Mouse (Mus musculus) CH12.LX (cell line): Measurements from ENCODE around the gene Numa1. TPM values are rescaled to one million over a fixed set of nuclear protein-coding genes. Genes with fewer than 3 reads are reported as not detected.

ENCODE experiments used
- DNase-seq: peaks from one replicate; pipeline ENCODE4 v3.0.0-alpha.2; 2013; ENCODE audit errors: extremely low read depth
- H3K27ac ChIP-seq: 2 replicates; pipeline ENCODE4 v1.5.1; 2012; ENCODE audit warnings: low read depth, mild to moderate bottlenecking, control low read depth, moderate library complexity; ENCODE audit not compliant: insufficient read depth
- H3K27me3 ChIP-seq: replicated peaks from 2 replicates; pipeline ENCODE3; 2012; ENCODE audit warnings: inconsistent platforms
- H3K36me3 ChIP-seq, 2 experiments: replicated peaks in 1 of 2; 2 replicates each; pipeline versions ENCODE3 to v1.6.1; 2012; ENCODE audit warnings: inconsistent platforms in 1 of 2, low read length in 1 of 2, mild to moderate bottlenecking in 1 of 2, mixed read lengths in 1 of 2, moderate library complexity in 1 of 2; ENCODE audit not compliant: control insufficient read depth in 1 of 2, insufficient read depth in 1 of 2
- H3K4me1 ChIP-seq, 2 experiments: 2 replicates each; pipeline ENCODE4 v1.6.1; 2012; ENCODE audit warnings: inconsistent platforms in 1 of 2, moderate library complexity in 1 of 2; ENCODE audit not compliant: insufficient read depth in 2 of 2, control insufficient read depth in 1 of 2
- H3K4me2 ChIP-seq: 2 replicates; pipeline ENCODE4 v1.6.1; 2012; ENCODE audit warnings: low read depth, mild to moderate bottlenecking, control low read depth; ENCODE audit not compliant: poor library complexity, insufficient read depth, severe bottlenecking
- H3K4me3 ChIP-seq, 3 experiments: fragments of 150-350 bp in 1 of 3; sonication (generic) in 1 of 3; replicated peaks in 1 of 3; 2 replicates each; pipeline versions ENCODE3 to v1.5.1; 2011 to 2012; ENCODE audit warnings: low read depth in 2 of 3, low read length in 2 of 3, mild to moderate bottlenecking in 2 of 3, moderate library complexity in 2 of 3, control low read depth in 1 of 3, improper control_type of control experiment in 1 of 3, inconsistent platforms in 1 of 3, mixed read lengths in 1 of 3; ENCODE audit not compliant: poor library complexity in 1 of 3
- H3K79me2 ChIP-seq: replicated peaks from 2 replicates; pipeline ENCODE4 v1.6.1; 2012; ENCODE audit warnings: mild to moderate bottlenecking, moderate library complexity; ENCODE audit not compliant: control insufficient read depth, poor library complexity, insufficient read depth, severe bottlenecking; ENCODE audit errors: extremely low read depth
- H3K9ac ChIP-seq: 2 replicates; pipeline ENCODE4 v1.6.1; 2012; ENCODE audit warnings: low read depth, mild to moderate bottlenecking, control low read depth, moderate library complexity; ENCODE audit not compliant: insufficient read depth
- H3K9me3 ChIP-seq: replicated peaks from 2 replicates; pipeline ENCODE3; 2012; ENCODE audit warnings: low read length, inconsistent platforms, mixed read lengths
- CHD1 ChIP-seq: IDR thresholded peaks from 2 replicates; pipeline ENCODE4 v1.6.1; 2012; ENCODE audit warnings: low read depth, low read length, improper control_type of control experiment, inconsistent platforms
- CHD2 ChIP-seq: IDR thresholded peaks from 2 replicates; pipeline ENCODE4 v1.6.1; 2011; ENCODE audit warnings: low read length, improper control_type of control experiment
- CTCF ChIP-seq, 2 experiments: IDR thresholded peaks in 1 of 2; conservative IDR thresholded peaks in 1 of 2; 2 replicates each; pipeline ENCODE4 v1.5.1; 2011 to 2012; ENCODE audit warnings: low read depth in 2 of 2, low read length in 2 of 2, improper control_type of control experiment in 1 of 2, inconsistent platforms in 1 of 2, mild to moderate bottlenecking in 1 of 2, moderate library complexity in 1 of 2
- E2F4 ChIP-seq: IDR thresholded peaks from 2 replicates; pipeline ENCODE4 v1.6.1; 2011; ENCODE audit warnings: low read depth, low read length, improper control_type of control experiment; ENCODE audit not compliant: insufficient replicate concordance
- ETS1 ChIP-seq: conservative IDR thresholded peaks from 2 replicates; pipeline ENCODE4 v1.6.1; 2012; ENCODE audit warnings: low read depth, mild to moderate bottlenecking, inconsistent platforms, low read length, improper control_type of control experiment, moderate library complexity
- GABPA ChIP-seq: IDR thresholded peaks from 2 replicates; pipeline ENCODE4 v1.6.1; 2012; ENCODE audit warnings: low read depth, low read length, improper control_type of control experiment, inconsistent platforms; ENCODE audit not compliant: insufficient replicate concordance
- HCFC1 ChIP-seq: IDR thresholded peaks from 2 replicates; pipeline ENCODE4 v1.6.1; 2012; ENCODE audit warnings: low read depth, mild to moderate bottlenecking, inconsistent platforms, low read length, improper control_type of control experiment
- IRF4 ChIP-seq: IDR thresholded peaks from 2 replicates; pipeline ENCODE4 v1.6.1; 2014; ENCODE audit warnings: low read depth, mild to moderate bottlenecking, inconsistent platforms, low read length, improper control_type of control experiment
- KAT2A ChIP-seq: IDR thresholded peaks from 2 replicates; pipeline ENCODE4 v1.6.1; 2012; ENCODE audit warnings: low read length, improper control_type of control experiment, inconsistent platforms; ENCODE audit not compliant: insufficient replicate concordance
- MXI1 ChIP-seq: IDR thresholded peaks from 2 replicates; pipeline ENCODE4 v1.6.1; 2011; ENCODE audit warnings: mild to moderate bottlenecking, low read depth, low read length, improper control_type of control experiment
- NRF1 ChIP-seq: IDR thresholded peaks from 2 replicates; pipeline ENCODE4 v1.6.1; 2014; ENCODE audit warnings: low read depth, mild to moderate bottlenecking, inconsistent platforms, low read length, improper control_type of control experiment, moderate library complexity
- PAX5 ChIP-seq: IDR thresholded peaks from 2 replicates; pipeline ENCODE4 v1.6.1; 2012; ENCODE audit warnings: low read length, inconsistent platforms, mixed read lengths
- POLR2A ChIP-seq: IDR thresholded peaks from 2 replicates; pipeline ENCODE4 v1.6.1; 2011; ENCODE audit warnings: low read depth, mild to moderate bottlenecking, improper control_type of control experiment, low read length
- POLR2AphosphoS2 ChIP-seq: IDR thresholded peaks from 2 replicates; pipeline ENCODE4 v1.6.1; 2011; ENCODE audit warnings: low read depth, low read length, improper control_type of control experiment
- SIN3A ChIP-seq: IDR thresholded peaks from 2 replicates; pipeline ENCODE4 v1.6.1; 2012; ENCODE audit warnings: low read length, improper control_type of control experiment, inconsistent platforms
- SMC3 ChIP-seq: IDR thresholded peaks from 2 replicates; pipeline ENCODE4 v1.6.1; 2011; ENCODE audit warnings: low read depth, low read length, improper control_type of control experiment
- TCF12 ChIP-seq: IDR thresholded peaks from 2 replicates; pipeline ENCODE4 v1.6.1; 2014; ENCODE audit warnings: low read depth, mild to moderate bottlenecking, inconsistent platforms, low read length, improper control_type of control experiment
- UBTF ChIP-seq: IDR thresholded peaks from 2 replicates; pipeline ENCODE4 v1.6.1; 2012; ENCODE audit warnings: low read depth, mild to moderate bottlenecking, inconsistent platforms, low read length, improper control_type of control experiment, moderate library complexity
- USF2 ChIP-seq: conservative IDR thresholded peaks from 2 replicates; pipeline ENCODE4 v1.6.1; 2011; ENCODE audit warnings: low read depth, low read length, improper control_type of control experiment
- ZNF384 ChIP-seq: IDR thresholded peaks from 2 replicates; pipeline ENCODE4 v1.6.1; 2012; ENCODE audit warnings: low read depth, low read length, improper control_type of control experiment, inconsistent platforms
- dilution Hi-C: fragments of 300-500 bp; cut with MboI; formaldehyde crosslinking; loops from 2 replicates; pipeline ENCODE4 v1.14.3; 2020; ENCODE audit warnings: low sequenced_read_pairs; ENCODE audit not compliant: extremely low pct_unique_long_range_greater_than_20kb, extremely low pct_ligation_motif_present
- in situ Hi-C: fragments of 300-500 bp; cut with MboI; formaldehyde crosslinking; loops from 3 replicates; pipeline ENCODE4 v1.14.3; 2019; ENCODE audit warnings: low sequenced_read_pairs, low pct_ligation_motif_present, low pct_unique_long_range_greater_than_20kb, mixed read lengths
- polyA plus RNA-seq: library from polyadenylated mRNA; unstranded; fragments of >175 nt; gene quantifications from 2 replicates; pipeline ENCODE4 v1.2.1, GENCODE M21; 2012; ENCODE audit warnings: low read depth; ENCODE audit not compliant: insufficient read length
- total RNA-seq, 2 experiments: library from RNA; depleted of rRNA; stranded (reverse); fragments of 300-350 nt in 1 of 2; fragments of >200 nt in 1 of 2; gene quantifications; 2 replicates each; pipeline ENCODE4 v1.2.3; 2012 to 2014

The Numa1 gene
- total and polyA plus RNA-seq, 3 experiments, result 38.0 to 75.7 (median 57.6) TPM

DNA sequence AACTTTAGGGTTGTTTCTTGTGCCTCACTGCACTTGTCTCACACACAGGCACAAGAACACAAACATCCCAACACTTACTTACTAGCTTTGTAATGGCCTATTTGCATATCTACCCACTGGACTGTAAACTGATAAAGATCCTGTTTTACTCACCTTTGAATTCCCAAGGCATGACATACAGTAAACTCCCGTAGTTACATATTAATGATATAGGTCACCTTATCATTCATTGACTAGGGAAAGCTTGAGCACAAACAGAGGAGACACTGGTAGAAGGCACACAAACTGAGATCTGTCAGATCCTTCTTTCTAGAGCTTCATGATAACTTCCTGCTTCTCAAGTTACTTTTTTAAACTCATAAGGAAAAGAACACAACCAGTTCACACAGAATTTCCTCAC lies 128.3 kb downstream of the Numa1 start:
- Histone ChIP-seq H3K79me2 (peaks cover 52% of the 10 kb centered on the region), H3K27ac (no peak overlapping the region), H3K9ac (no peak overlapping the region), H3K36me3 (peaks cover 5 to 27% of the 10 kb centered on the region in 2 experiments), H3K27me3 (no peaks in the 10 kb centered on the region), H3K4me2 (no peak overlapping the region), H3K9me3 (no peaks in the 10 kb centered on the region), H3K4me3 (no peak overlapping the region), H3K4me1 (peaks cover 9 to 40% of the 10 kb centered on the region in 2 experiments)
- dilution Hi-C loops, result no loop called here
- TF ChIP-seq KAT2A (no peak), IRF4 (no peak), GABPA (no peak), E2F4 (no peak), ZNF384 (no peak), CTCF (conservative IDR thresholded peaks at IDR 0.05 in 1 of 2, IDR thresholded peaks at IDR 0.05 in 1 of 2; ENCODE audit: low read depth in 2 of 2, low read length in 2 of 2) (no peak), ETS1 (no peak), POLR2A (no peak)
- in situ Hi-C loops, result loop anchor here (10.0 kb wide), 1 partner anchor 397 kb away; the partner anchor contains the start of gene Clpb
- no peak for DNase-seq

DNA sequence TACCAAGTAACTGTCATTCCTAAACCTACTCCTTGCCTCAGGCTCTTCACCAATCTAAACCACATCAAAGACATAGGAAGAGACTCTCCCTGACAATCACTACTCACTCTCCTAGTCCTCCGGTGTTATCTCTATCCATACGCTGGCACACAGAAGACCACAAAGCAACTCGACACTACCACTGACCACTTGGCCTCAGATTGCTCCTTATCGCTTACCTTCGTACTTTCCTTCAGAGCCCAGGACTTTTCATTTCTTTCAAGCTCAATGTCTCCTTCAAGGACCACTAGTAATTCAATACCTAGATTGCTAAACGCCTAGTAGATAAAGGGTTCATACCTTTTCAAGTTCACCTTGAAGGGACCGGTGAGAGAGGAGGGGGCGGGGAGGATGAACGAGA lies 130.0 kb downstream of the Numa1 start:
- no peaks in the 10 kb centered on the region for H3K27me3 ChIP-seq
- dilution Hi-C loops (no loop called here), in situ Hi-C loops (loop anchor here (10.0 kb wide), 1 partner anchor 399 kb away; the partner anchor contains the start of gene Clpb)
- no peak for DNase-seq
- peaks cover 5 to 19% of the 10 kb centered on the region in 2 experiments for H3K36me3 ChIP-seq
- H3K79me2 ChIP-seq, result peaks cover 55% of the 10 kb centered on the region
- H3K4me3 ChIP-seq, result peak overlapping the region; percentile 72 to 93 (median 81)
- no peak for TF ChIP-seq SMC3
- TF ChIP-seq CHD1, result no peak
- no peak for TF ChIP-seq PAX5
- no peak for TF ChIP-seq USF2
- TF ChIP-seq HCFC1, result no peak
- no peak for TF ChIP-seq UBTF
- TF ChIP-seq TCF12, result no peak
- no peak for TF ChIP-seq KAT2A
- no peak for TF ChIP-seq NRF1
- TF ChIP-seq MXI1, result no peak
- no peak for TF ChIP-seq SIN3A
- TF ChIP-seq POLR2AphosphoS2, result no peak
- no peak for TF ChIP-seq CHD2
- H3K9me3 ChIP-seq, result no peaks in the 10 kb centered on the region
- peaks cover 9 to 49% of the 10 kb centered on the region in 2 experiments for H3K4me1 ChIP-seq
- peak overlapping the region; percentile 97 for H3K4me2 ChIP-seq
- peak overlapping the region; percentile 80 for H3K9ac ChIP-seq
- no peak overlapping the region for H3K27ac ChIP-seq

Other genes with a start within 250 kb of the Numa1 start
- not detected in 2 replicates for gene Phox2a, start 115.8 kb upstream of the Numa1 start, total RNA-seq (2012; rRNA removed)
- gene Phox2a, start 115.8 kb upstream of the Numa1 start, total RNA-seq (2014; rRNA removed), result not detected in 2 replicates
- gene Phox2a, start 115.8 kb upstream of the Numa1 start, polyA plus RNA-seq, result not detected in 2 replicates
- gene Inppl1, start 95.9 kb upstream of the Numa1 start, total RNA-seq (2012; rRNA removed), result 36.1 and 44.3 TPM in 2 replicates
- gene Inppl1, start 95.9 kb upstream of the Numa1 start, total RNA-seq (2014; rRNA removed), result 21.6 and 27.3 TPM in 2 replicates
- gene Inppl1, start 95.9 kb upstream of the Numa1 start, polyA plus RNA-seq, result 35.7 and 37.9 TPM in 2 replicates
- gene Folr2, start 76.9 kb upstream of the Numa1 start, total RNA-seq (2012; rRNA removed), result not detected in 2 replicates
- gene Folr2, start 76.9 kb upstream of the Numa1 start, total RNA-seq (2014; rRNA removed), result not detected in 2 replicates
- not detected in 2 replicates for gene Folr2, start 76.9 kb upstream of the Numa1 start, polyA plus RNA-seq
- 69.1 and 88.8 TPM in 2 replicates for gene Anapc15, start 70.4 kb upstream of the Numa1 start, total RNA-seq (2012; rRNA removed)
- gene Anapc15, start 70.4 kb upstream of the Numa1 start, total RNA-seq (2014; rRNA removed), result 90.6 and 98.5 TPM in 2 replicates
- gene Anapc15, start 70.4 kb upstream of the Numa1 start, polyA plus RNA-seq, result 97.1 and 107 TPM in 2 replicates
- 0.25 and 0.34 TPM in 2 replicates for gene Folr1, start 63.3 kb upstream of the Numa1 start, total RNA-seq (2012; rRNA removed)
- gene Folr1, start 63.3 kb upstream of the Numa1 start, total RNA-seq (2014; rRNA removed), result not detected in 2 replicates
- gene Folr1, start 63.3 kb upstream of the Numa1 start, polyA plus RNA-seq, result not detected in 2 replicates
- 68.6 and 77.9 TPM in 2 replicates for gene Lamtor1, start 28.2 kb upstream of the Numa1 start, total RNA-seq (2012; rRNA removed)
- gene Lamtor1, start 28.2 kb upstream of the Numa1 start, total RNA-seq (2014; rRNA removed), result 80.7 and 86.2 TPM in 2 replicates
- gene Lamtor1, start 28.2 kb upstream of the Numa1 start, polyA plus RNA-seq, result 107 and 124 TPM in 2 replicates
- gene Tomt, start 27.8 kb upstream of the Numa1 start, total RNA-seq (2012; rRNA removed), result 1.1 and 1.4 TPM in 2 replicates
- gene Tomt, start 27.8 kb upstream of the Numa1 start, total RNA-seq (2014; rRNA removed), result 0.07 and 0.22 TPM in 2 replicates
- gene Tomt, start 27.8 kb upstream of the Numa1 start, polyA plus RNA-seq, result 1.3 TPM in 2 replicates
- 3.9 and 5.6 TPM in 2 replicates for gene Lrrc51, start 216 bp upstream of the Numa1 start, total RNA-seq (2012; rRNA removed)
- gene Lrrc51, start 216 bp upstream of the Numa1 start, total RNA-seq (2014; rRNA removed), result 5.2 and 6.6 TPM in 2 replicates
- 3.2 and 4.9 TPM in 2 replicates for gene Lrrc51, start 216 bp upstream of the Numa1 start, polyA plus RNA-seq
- 1.9 and 2.6 TPM in 2 replicates for gene Il18bp, start 84.6 kb downstream of the Numa1 start, total RNA-seq (2012; rRNA removed)
- 1.7 and 1.9 TPM in 2 replicates for gene Il18bp, start 84.6 kb downstream of the Numa1 start, total RNA-seq (2014; rRNA removed)
- 2.9 and 3.3 TPM in 2 replicates for gene Il18bp, start 84.6 kb downstream of the Numa1 start, polyA plus RNA-seq
- gene Rnf121, start 131.4 kb downstream of the Numa1 start, total RNA-seq (2012; rRNA removed), result 20.4 and 20.7 TPM in 2 replicates
- 10.3 and 13.9 TPM in 2 replicates for gene Rnf121, start 131.4 kb downstream of the Numa1 start, total RNA-seq (2014; rRNA removed)
- 24.8 and 27.7 TPM in 2 replicates for gene Rnf121, start 131.4 kb downstream of the Numa1 start, polyA plus RNA-seq
- gene Xndc1, start 131.4 kb downstream of the Numa1 start, total RNA-seq (2012; rRNA removed), result 19.8 and 20.2 TPM in 2 replicates
- gene Xndc1, start 131.4 kb downstream of the Numa1 start, total RNA-seq (2014; rRNA removed), result 15.4 and 19.9 TPM in 2 replicates
- gene Xndc1, start 131.4 kb downstream of the Numa1 start, polyA plus RNA-seq, result 23.4 and 26.7 TPM in 2 replicates
- 1.6 and 1.9 TPM in 2 replicates for gene Xntrpc, start 131.6 kb downstream of the Numa1 start, total RNA-seq (2012; rRNA removed)
- gene Xntrpc, start 131.6 kb downstream of the Numa1 start, total RNA-seq (2014; rRNA removed), result 0.64 and 0.93 TPM in 2 replicates
- gene Xntrpc, start 131.6 kb downstream of the Numa1 start, polyA plus RNA-seq, result 1.6 and 1.7 TPM in 2 replicates
- gene Trpc2, start 149.0 kb downstream of the Numa1 start, total RNA-seq (2012; rRNA removed), result 0.17 TPM in 1 of 2 replicates, not detected in the other
- gene Trpc2, start 149.0 kb downstream of the Numa1 start, total RNA-seq (2014; rRNA removed), result 0.24 TPM in 1 of 2 replicates, not detected in the other
- not detected in 2 replicates for gene Trpc2, start 149.0 kb downstream of the Numa1 start, polyA plus RNA-seq
- 0.17 and 0.21 TPM in 2 replicates for gene Art1, start 167.6 kb downstream of the Numa1 start, total RNA-seq (2012; rRNA removed)
- 0.20 and 0.22 TPM in 2 replicates for gene Art1, start 167.6 kb downstream of the Numa1 start, total RNA-seq (2014; rRNA removed)
- 0.40 and 0.67 TPM in 2 replicates for gene Art1, start 167.6 kb downstream of the Numa1 start, polyA plus RNA-seq
- gene Art5, start 175.4 kb downstream of the Numa1 start, total RNA-seq (2012; rRNA removed), result 0.71 and 0.85 TPM in 2 replicates
- 2.6 and 2.7 TPM in 2 replicates for gene Art5, start 175.4 kb downstream of the Numa1 start, total RNA-seq (2014; rRNA removed)
- gene Art5, start 175.4 kb downstream of the Numa1 start, polyA plus RNA-seq, result 3.9 and 4.7 TPM in 2 replicates
- gene Chrna10, start 182.7 kb downstream of the Numa1 start, total RNA-seq (2012; rRNA removed), result not detected in 2 replicates
- not detected in 2 replicates for gene Chrna10, start 182.7 kb downstream of the Numa1 start, total RNA-seq (2014; rRNA removed)
- not detected in 2 replicates for gene Chrna10, start 182.7 kb downstream of the Numa1 start, polyA plus RNA-seq